Mouse (Mus musculus) kidney, embryonic 15.5 days (tissue): ENCODE measurements around the gene Shisal2a. TPM values are rescaled to one million over a fixed set of nuclear protein-coding genes. Genes with fewer than 3 reads are reported as not detected.
A peak's percentile ranks its signal among the peaks of the same experiment; 100 is the strongest.

ENCODE experiments used
- ATAC-seq: fragments of 200-750 bp; cut with Nextera tagmentation; replicated peaks from 2 replicates; pipeline ENCODE4 v1.8.0; 2017; ENCODE audit warnings: moderate TSS enrichment; ENCODE audit not compliant: low FRiP score
- H3K27ac ChIP-seq: fragments of 300-500 bp; sonication (generic); 2 replicates; pipeline ENCODE4 v1.5.1; 2015; ENCODE audit warnings: mild to moderate bottlenecking, inconsistent platforms
- H3K27me3 ChIP-seq: fragments of 300-500 bp; sonication (generic); 2 replicates; pipeline ENCODE4 v1.6.1; 2015; ENCODE audit warnings: inconsistent platforms
- H3K36me3 ChIP-seq: fragments of 300-500 bp; sonication (generic); 2 replicates; pipeline ENCODE4 v1.6.1; 2015; ENCODE audit warnings: inconsistent platforms
- H3K4me1 ChIP-seq: fragments of 300-500 bp; sonication (generic); 2 replicates; pipeline ENCODE4 v1.6.1; 2015; ENCODE audit warnings: inconsistent platforms
- H3K4me2 ChIP-seq: fragments of 300-500 bp; sonication (generic); 2 replicates; pipeline ENCODE4 v1.6.1; 2015; ENCODE audit warnings: moderate library complexity, mild to moderate bottlenecking, inconsistent platforms
- H3K4me3 ChIP-seq: fragments of 300-500 bp; sonication (generic); replicated peaks from 2 replicates; pipeline ENCODE4 v1.5.1; 2015; ENCODE audit warnings: mild to moderate bottlenecking, inconsistent platforms
- H3K9ac ChIP-seq: fragments of 300-500 bp; sonication (generic); 2 replicates; pipeline ENCODE4 v1.6.1; 2015; ENCODE audit warnings: mild to moderate bottlenecking, inconsistent platforms
- H3K9me3 ChIP-seq: fragments of 300-500 bp; sonication (generic); replicated peaks from 2 replicates; pipeline ENCODE4 v1.6.1; 2016; ENCODE audit warnings: inconsistent platforms
- WGBS: fragments of 180-500 bp; shearing (Covaris S2); methylation state at CpG from one replicate; pipeline ENCODE4 v1.1.7; 2015; ENCODE audit warnings: mixed read lengths; 5-methylcytosine and 5-hydroxymethylcytosine counted together
- polyA plus RNA-seq: library from polyadenylated mRNA; unstranded; fragments of >200 nt; fragmentation: Nextera tagmentation; extraction: Ambion mirVana; gene quantifications from 2 replicates; pipeline ENCODE4 v1.2.1, GENCODE M21; 2015

The Shisal2a gene
- polyA plus RNA-seq, 1 experiment from 2014 or later, result 1.7 TPM

DNA sequence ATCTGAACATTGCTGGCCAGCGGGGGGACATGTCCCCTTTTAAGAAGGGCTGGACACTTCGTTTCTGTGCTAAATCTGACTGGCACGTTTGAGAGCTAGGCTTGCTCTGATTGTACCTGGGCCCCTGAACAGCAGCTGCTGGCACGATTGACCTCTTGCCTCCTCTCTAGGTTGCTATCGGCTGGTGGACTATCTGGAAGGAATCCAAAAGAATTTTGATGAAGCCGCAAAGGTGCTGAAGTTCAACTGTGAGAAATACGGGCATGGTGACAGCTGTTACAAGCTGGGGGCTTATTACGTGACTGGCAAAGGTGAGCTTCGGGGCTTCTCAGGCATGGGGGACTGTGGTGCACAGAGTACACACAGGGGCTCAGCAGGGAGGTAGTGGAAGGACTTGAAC lies 51.1 kb downstream of the Shisal2a start:
- no peak overlapping the region for H3K4me2 ChIP-seq

GRCm38 (mm10) chr4:108329840-108330239 lies 53.3 kb downstream of the Shisal2a start:
- H3K4me3 ChIP-seq, result no peak overlapping the region
- ATAC-seq, result no peak
- H3K9ac ChIP-seq, result no peak overlapping the region
- H3K36me3 ChIP-seq, result peaks cover 47% of the 10 kb centered on the region
- 94% methylated on average over 6 of the region's 6 CpGs for WGBS
- H3K27me3 ChIP-seq, result no peaks in the 10 kb centered on the region
- no peak overlapping the region for H3K27ac ChIP-seq
- peaks cover 12% of the 10 kb centered on the region for H3K4me1 ChIP-seq
- H3K9me3 ChIP-seq, result no peaks in the 10 kb centered on the region
- H3K4me2 ChIP-seq, result no peak overlapping the region

More for the DNA sequence above, 51.1 kb downstream of the Shisal2a start:
- no peak overlapping the region for H3K9ac ChIP-seq
- H3K36me3 ChIP-seq, result peaks cover 66% of the 10 kb centered on the region
- H3K27ac ChIP-seq, result no peak overlapping the region
- H3K4me3 ChIP-seq, result no peak overlapping the region
- no peaks in the 10 kb centered on the region for H3K9me3 ChIP-seq
- H3K27me3 ChIP-seq, result no peaks in the 10 kb centered on the region
- peaks cover 11% of the 10 kb centered on the region for H3K4me1 ChIP-seq
- ATAC-seq, result no peak
- WGBS, result 83% methylated on average over 9 of the region's 9 CpGs

- Histone ChIP-seq H3K4me2 (peak within 1 kb of the TSS; percentile 67), H3K4me3 (peak within 1 kb of the TSS; percentile 74), H3K4me1 (peaks cover 12% of the 10 kb centered on the region), H3K9ac (peak within 1 kb of the TSS; percentile 69), H3K27ac (peak within 1 kb of the TSS; percentile 95), H3K36me3 (peaks cover 28% of the 10 kb centered on the region), H3K9me3 (no peaks in the 10 kb centered on the region), H3K27me3 (no peaks in the 10 kb centered on the region)
- ATAC-seq, result peak; percentile 95
- under 1% methylated on average over 45 of the region's 45 CpGs for WGBS
Measured at GRCm38 (mm10) chr4:108327730-108328484, 55.2 kb downstream of the Shisal2a start, which contains the start of gene Coa7. Gene Coa7 (plus strand): TSS chr4:108328140.

- Histone ChIP-seq H3K4me3 (peak overlapping the region; percentile 74), H3K4me2 (peak overlapping the region; percentile 67), H3K27ac (peak overlapping the region; percentile 95), H3K9ac (peak overlapping the region; percentile 69), H3K4me1 (peaks cover 12% of the 10 kb centered on the region), H3K36me3 (peaks cover 20% of the 10 kb centered on the region), H3K9me3 (no peaks in the 10 kb centered on the region), H3K27me3 (no peaks in the 10 kb centered on the region)
- WGBS, result 25% methylated on average over 6 of the region's 6 CpGs
- ATAC-seq, result peak; percentile 12; the same call in 1 of the 2 replicates
Measured at GRCm38 (mm10) chr4:108327071-108327579, 56.0 kb downstream of the Shisal2a start.

DNA sequence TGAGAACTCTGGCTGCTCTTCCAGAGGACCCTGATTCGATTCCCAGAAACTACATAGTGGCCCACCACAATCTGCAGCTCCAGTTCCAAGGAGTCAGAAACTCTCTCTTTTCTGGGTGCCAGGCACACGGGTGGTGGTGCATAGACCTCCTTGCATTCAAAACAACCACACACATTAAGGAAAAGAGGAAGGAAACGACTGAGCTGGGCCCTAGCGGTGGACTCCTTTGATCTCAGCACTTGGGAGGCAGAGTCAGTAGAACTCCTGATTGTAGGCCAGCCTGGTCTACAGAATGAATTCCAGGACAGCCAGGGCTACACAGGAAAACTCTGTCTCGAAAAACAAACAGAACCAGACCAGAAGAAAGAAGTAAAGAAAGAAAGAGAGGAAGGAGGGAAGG lies 59.6 kb downstream of the Shisal2a start:
- 72% methylated on average over 5 of the region's 5 CpGs for WGBS
- H3K27ac ChIP-seq, result no peak overlapping the region

GRCm38 (mm10) chr4:108320627-108321380 lies 62.3 kb downstream of the Shisal2a start:
- Histone ChIP-seq H3K4me1 (peaks cover 4% of the 10 kb centered on the region), H3K9me3 (no peaks in the 10 kb centered on the region), H3K4me2 (no peak overlapping the region), H3K27me3 (no peaks in the 10 kb centered on the region), H3K4me3 (no peak overlapping the region), H3K9ac (no peak overlapping the region), H3K36me3 (no peaks in the 10 kb centered on the region), H3K27ac (no peak overlapping the region)
- ATAC-seq, result no peak; the same call in 1 of the 2 replicates
- 60% methylated on average over 7 of the region's 7 CpGs for WGBS

More for the DNA sequence above, 59.6 kb downstream of the Shisal2a start:
- Histone ChIP-seq H3K27me3 (no peaks in the 10 kb centered on the region), H3K9me3 (no peaks in the 10 kb centered on the region), H3K9ac (no peak overlapping the region), H3K4me1 (peaks cover 12% of the 10 kb centered on the region), H3K36me3 (no peaks in the 10 kb centered on the region), H3K4me2 (no peak overlapping the region), H3K4me3 (no peak overlapping the region)
- no peak for ATAC-seq

GRCm38 (mm10) chr4:108319747-108320146 lies 63.4 kb downstream of the Shisal2a start:
- Histone ChIP-seq H3K9me3 (no peaks in the 10 kb centered on the region), H3K27me3 (no peaks in the 10 kb centered on the region), H3K4me3 (no peak overlapping the region), H3K27ac (no peak overlapping the region), H3K36me3 (no peaks in the 10 kb centered on the region), H3K4me2 (no peak overlapping the region), H3K9ac (no peak overlapping the region), H3K4me1 (peaks cover 4% of the 10 kb centered on the region)
- WGBS, result 71% methylated on average over 6 of the region's 6 CpGs
- no peak for ATAC-seq

DNA sequence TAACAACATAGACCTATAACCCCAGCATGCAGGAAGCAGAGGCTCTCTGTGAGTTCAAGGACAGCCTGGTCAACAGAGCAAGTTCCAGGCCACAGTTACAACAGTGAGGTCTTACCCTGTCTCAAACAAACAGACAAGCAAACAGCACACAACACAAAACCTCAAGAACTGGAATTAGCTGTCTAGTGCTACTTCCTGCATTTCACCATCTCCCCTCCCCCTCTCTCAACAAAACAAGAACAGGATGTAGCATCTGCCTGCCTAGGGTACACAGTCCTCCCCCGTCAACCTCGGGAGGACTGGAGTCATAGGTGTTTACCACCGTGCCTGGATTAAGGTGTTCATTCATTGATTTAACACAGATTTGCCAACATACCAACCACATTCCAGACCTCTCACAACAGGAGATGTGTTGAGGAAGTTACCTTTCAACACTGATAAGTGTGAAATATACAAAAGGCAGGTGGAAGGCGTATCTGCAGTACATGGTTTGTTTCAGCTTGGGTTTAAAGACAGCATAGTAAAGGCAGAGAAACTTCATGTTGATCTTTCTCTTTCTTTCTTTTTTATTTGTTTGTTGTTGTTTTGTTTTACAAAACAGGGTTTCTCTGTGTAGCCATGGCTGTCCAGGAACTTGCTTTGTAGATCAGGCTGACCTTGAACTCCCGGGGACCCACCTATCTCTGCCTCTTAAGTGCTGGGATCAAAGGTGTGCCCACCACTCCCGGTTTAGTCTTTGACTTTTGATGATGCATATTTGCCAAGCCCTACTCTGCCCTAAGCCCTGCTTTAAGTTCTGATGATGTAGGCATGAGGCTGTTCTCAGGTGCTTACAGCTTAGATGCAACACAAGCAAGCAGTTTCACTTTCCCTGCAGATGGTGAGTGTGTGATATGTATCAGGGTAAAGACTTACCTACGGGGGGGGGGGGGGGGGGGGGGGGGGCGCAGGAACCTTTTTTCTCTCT lies 64.2 kb downstream of the Shisal2a start:
- WGBS, result 69% methylated on average over 7 of the region's 8 CpGs
- no peak; the same call in 1 of the 2 replicates for ATAC-seq
- H3K36me3 ChIP-seq, result no peaks in the 10 kb centered on the region
- peaks cover 4% of the 10 kb centered on the region for H3K4me1 ChIP-seq
- H3K4me2 ChIP-seq, result no peak overlapping the region
- no peaks in the 10 kb centered on the region for H3K9me3 ChIP-seq
- H3K27me3 ChIP-seq, result no peaks in the 10 kb centered on the region
- no peak overlapping the region for H3K27ac ChIP-seq
- no peak overlapping the region for H3K9ac ChIP-seq
- no peak overlapping the region for H3K4me3 ChIP-seq

Other genes starting within 250 kb of the Shisal2a start
- gene Scp2, start 238.4 kb downstream of the Shisal2a start, polyA plus RNA-seq, result 228 and 229 TPM in 2 replicates
- 36.4 and 37.2 TPM in 2 replicates for gene Echdc2, start 217.9 kb downstream of the Shisal2a start, polyA plus RNA-seq
- gene Zyg11a, start 165.3 kb downstream of the Shisal2a start, polyA plus RNA-seq, result 0.22 and 0.26 TPM in 2 replicates
- 10.6 and 12.2 TPM in 2 replicates for gene Zyg11b, start 82.3 kb downstream of the Shisal2a start, polyA plus RNA-seq
- gene Coa7, start 55.2 kb downstream of the Shisal2a start, polyA plus RNA-seq, result 57.3 and 61.0 TPM in 2 replicates
- 62.3 and 69.4 TPM in 2 replicates for gene Gpx7, start 23.6 kb upstream of the Shisal2a start, polyA plus RNA-seq
- 70.3 and 74.0 TPM in 2 replicates for gene Tut4, start 76.1 kb upstream of the Shisal2a start, polyA plus RNA-seq
- 87.8 and 88.8 TPM in 2 replicates for gene Prpf38a, start 196.0 kb upstream of the Shisal2a start, polyA plus RNA-seq
- gene Orc1, start 196.1 kb upstream of the Shisal2a start, polyA plus RNA-seq, result 10.7 and 12.0 TPM in 2 replicates
- 29.2 and 32.3 TPM in 2 replicates for gene Cc2d1b, start 236.6 kb upstream of the Shisal2a start, polyA plus RNA-seq